Mouse (Mus musculus) layer of hippocampus, adult 9-10 months (tissue): ENCODE results near the gene AI854703.

ENCODE experiments used
- DNase-seq: peaks from one replicate; pipeline ENCODE4 v3.0.0; 2022; ENCODE audit warnings: low spot score

Gene AI854703

DNA sequence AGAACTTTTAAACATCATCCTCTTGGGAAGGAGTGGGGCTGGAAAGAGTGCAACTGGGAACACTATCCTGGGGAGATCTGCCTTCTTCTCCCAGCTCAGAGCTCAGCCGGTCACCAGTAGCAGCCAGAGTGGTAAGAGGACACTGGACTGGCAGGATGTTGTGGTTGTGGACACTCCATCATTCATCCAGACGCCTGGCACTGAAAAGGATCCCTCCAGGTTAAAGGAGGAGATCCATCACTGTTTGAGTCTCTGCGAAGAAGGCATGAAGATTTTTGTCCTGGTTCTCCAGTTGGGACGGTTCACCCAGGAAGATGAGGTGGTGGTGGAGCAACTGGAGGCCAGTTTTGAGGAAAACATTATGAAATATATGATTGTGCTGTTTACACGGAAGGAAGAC lies 32.2 kb downstream of the AI854703 start:
- DNase-seq: no peak

DNA sequence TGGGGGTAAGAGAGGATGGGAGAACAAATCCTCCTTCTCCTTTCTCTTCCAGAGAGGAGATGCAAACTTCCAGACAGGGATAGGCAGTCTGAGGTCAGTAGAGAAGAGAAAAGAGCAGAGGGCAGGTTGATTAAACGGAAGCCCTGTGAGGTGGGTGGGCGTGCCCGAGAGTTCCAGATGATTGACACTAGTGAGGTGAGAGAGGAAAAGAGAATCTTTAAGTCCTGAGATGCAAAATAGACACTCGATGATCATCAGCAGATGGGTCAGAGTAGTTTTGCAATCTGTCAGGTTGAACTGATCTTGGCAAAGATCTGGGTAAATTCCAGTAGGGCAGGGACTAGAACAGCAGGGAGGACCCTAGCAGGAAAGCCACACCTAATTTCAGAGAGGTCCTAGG lies 38.2 kb downstream of the AI854703 start:
- DNase-seq: no peak

DNA sequence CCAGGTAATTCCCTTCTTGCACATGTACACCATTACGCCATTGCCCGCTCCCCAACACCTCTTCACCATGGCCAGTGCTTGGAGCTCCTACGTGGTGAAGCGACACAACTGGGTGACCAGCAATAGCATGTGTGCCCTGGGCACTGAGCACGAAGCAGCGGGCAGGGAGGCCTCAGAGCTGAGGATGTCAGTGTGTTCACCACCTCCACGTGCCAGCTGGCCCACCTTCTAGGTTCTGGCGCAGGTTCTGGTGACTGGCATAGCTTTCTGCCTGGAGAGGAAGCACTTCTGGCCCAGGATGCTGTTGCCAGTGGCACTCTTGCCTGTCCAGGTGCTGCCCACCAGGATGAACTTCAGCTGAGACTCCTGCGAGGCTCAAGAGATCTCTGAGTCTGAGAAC lies 38.9 kb downstream of the AI854703 start:
- no peak for DNase-seq

- no peak for DNase-seq
Measured at GRCm38 (mm10) chr6:48666159-48666586, 39.6 kb downstream of the AI854703 start.

GRCm38 (mm10) chr6:48668022-48668421 lies 41.5 kb downstream of the AI854703 start:
- no peak for DNase-seq

- no peak for DNase-seq
Measured at GRCm38 (mm10) chr6:48669446-48669969, 42.9 kb downstream of the AI854703 start.

GRCm38 (mm10) chr6:48674291-48675058 lies 47.9 kb downstream of the AI854703 start:
- no peak for DNase-seq

GRCm38 (mm10) chr6:48675400-48675930 lies 48.9 kb downstream of the AI854703 start:
- DNase-seq: no peak

DNA sequence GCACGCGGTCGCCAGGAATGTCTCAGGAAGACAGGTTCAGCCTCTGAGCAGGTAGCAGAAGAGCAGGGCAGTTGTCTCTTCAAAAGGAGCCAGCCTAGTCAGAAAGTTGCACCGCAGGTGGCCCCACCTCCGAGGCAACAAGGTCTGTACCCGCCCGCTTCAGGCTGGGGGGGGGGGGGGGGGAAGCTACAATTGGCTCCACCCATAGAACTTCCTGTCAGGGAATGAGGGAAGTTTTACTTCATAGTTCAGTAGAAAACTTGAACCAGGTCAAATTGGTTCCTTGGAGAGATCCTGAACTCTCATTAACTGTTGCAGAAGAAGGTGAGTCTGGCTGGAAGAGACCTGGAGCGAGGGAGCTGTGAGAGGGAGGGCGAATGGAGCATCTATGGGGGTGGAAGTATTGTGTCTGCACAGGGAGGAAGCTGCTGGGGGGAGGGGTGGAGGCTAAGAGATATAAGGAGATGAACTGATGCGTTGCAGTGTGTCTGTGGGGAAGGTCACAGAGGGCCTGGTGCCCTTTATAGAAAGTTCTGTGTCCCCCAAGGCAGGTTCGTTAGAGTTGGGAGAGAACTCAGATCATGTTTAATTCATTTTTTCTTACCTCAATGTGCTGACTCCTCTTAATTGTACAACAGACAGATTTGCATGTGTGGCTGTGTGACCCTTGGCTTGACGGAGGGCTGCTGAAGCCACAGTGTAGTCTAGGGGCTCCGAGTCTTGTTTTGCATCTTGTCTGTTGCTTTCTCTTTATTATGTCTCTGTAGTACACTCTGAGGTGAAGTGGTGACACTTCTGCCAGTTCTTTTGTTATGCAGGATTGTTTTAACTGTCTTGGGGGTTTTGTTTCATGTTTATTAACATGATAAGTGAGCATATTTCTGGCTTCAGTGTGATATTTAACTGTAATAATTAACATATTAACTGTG lies 49.6 kb downstream of the AI854703 start, which contains the start of gene Gimap9:
Gene Gimap9, plus strand, starts transcription at position 199 of the 929 bp plus-strand sequence.
- no peak for DNase-seq

- no peak for DNase-seq
Measured at GRCm38 (mm10) chr6:48676860-48677415, 50.4 kb downstream of the AI854703 start.

DNA sequence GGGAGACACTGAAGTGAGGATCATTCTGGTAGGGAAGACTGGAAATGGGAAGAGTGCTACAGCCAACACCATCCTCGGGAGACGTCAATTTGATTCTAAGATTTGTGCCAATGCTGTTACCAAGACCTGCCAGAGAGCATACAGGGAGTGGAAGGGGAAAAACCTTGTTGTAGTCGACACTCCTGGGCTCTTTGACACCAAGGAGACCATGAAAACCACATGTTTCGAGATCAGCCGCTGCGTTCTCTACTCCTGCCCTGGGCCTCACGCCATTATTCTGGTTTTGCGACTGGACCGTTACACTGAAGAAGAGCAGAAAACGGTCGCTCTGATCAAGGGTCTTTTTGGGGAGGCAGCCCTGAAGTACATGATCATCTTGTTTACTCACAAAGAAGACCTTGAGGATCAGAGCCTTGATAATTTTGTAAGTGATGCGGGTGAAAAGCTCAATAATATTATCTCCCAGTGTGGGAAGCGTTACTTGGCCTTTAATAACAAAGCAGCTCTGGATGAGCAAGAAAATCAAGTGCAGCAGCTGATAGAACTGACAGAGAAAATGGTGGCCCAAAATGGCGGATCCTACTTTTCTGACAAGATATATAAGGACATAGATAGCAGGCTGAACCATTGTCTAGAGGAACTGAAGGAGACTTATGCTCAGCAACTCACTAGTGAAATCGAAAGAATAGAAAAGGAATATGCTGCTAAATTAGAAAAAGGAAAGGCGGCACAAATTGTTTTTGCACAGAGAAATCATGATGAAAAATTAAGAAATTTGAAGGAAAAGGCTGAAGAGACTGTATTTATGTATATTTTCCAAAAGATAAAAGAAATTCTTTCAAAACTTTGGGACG lies 51.2 kb downstream of the AI854703 start:
- DNase-seq: no peak

GRCm38 (mm10) chr6:48678391-48678790 lies 51.8 kb downstream of the AI854703 start:
- no peak for DNase-seq

GRCm38 (mm10) chr6:48679701-48680100 lies 53.1 kb downstream of the AI854703 start:
- no peak for DNase-seq

DNA sequence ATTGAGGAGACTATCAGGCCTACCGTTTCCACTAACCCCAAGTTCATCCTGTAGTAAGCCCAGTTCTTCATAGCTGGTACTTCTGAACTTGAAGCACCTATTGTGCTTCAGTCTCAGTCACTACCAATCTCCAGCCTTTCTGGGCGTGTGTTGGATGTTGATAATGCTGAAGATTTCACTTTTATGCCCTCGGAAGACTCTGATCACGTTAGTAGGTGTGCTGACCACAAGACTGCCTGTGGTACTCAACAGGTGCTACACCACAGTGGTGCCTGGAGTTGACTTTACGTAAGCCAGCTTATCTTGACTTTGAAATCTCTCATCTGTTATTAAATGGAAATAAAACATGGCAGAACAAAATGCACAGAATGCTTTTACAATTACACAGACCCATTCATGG lies 53.9 kb downstream of the AI854703 start:
- no peak for DNase-seq

- no peak for DNase-seq
Measured at GRCm38 (mm10) chr6:48681472-48682090, 55.0 kb downstream of the AI854703 start.

- DNase-seq: no peak
Measured at GRCm38 (mm10) chr6:48682271-48682670, 55.7 kb downstream of the AI854703 start.
